Mouse (Mus musculus): Measurements from ENCODE around the gene Ciita. TPM values are rescaled to one million over a fixed set of nuclear protein-coding genes. Genes with fewer than 3 reads are reported as not detected.
A peak's percentile ranks its signal among the peaks of the same experiment; 100 is the strongest.

The Ciita gene
- total RNA-seq, 1 experiment = 0.22 TPM

DNA sequence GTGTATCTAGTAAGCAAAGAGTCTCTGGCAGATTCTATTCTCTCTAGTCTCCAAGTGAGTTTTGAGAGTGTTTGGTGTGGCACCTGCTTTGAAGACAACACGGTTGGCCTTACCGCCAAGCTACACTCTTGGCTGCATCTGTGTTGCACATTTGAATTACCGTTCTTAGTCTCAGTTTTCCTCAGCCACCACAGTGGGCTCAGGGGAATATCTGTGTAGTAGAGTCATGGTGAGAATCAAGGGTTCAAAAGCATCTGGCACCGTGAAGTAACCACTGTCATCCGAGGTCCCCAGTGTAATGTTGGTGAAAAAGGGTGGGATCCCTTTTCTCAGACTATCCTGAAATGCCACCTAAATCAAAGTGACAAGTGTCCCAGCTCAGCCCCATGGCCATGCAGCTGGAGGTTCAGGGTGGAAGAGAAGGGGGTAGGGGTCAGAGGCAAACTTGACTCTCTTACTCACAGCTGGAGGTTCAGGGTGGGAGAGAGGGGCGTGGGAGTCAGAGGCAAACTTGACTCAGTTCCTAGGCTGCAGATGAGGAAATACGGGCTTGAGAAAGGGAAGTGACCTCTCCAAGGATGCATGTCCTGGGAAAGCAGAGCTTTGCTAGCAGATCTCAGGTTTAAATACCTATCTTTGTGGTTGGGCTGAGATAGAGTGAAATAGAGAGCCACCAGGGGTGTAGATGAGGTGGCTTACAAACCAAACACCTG lies 9.1 kb downstream of the Ciita start:
- H3K4me3 ChIP-seq (ENCODE audit: insufficient read depth in 1 of 2, low read depth in 1 of 2, low read length in 2 of 2, poor library complexity in 1 of 2, severe bottlenecking in 1 of 2) = no peak overlapping the region
- in situ Hi-C loops (cut with MboI; ENCODE audit: low sequenced_read_pairs in 2 of 2, unreplicated experiment in 2 of 2) = no loop called here
- H3K36me3 ChIP-seq (ENCODE audit: control insufficient read depth, insufficient read depth, low read length, poor library complexity, severe bottlenecking) = no peaks in the 10 kb centered on the region
- TF ChIP-seq MAFK (IDR thresholded peaks at IDR 0.05; ENCODE audit: insufficient read depth, low read depth, low read length) (no peak), ZC3H11A (IDR thresholded peaks at IDR 0.05; ENCODE audit: borderline replicate concordance, low read depth, low read length) (no peak), HCFC1 (IDR thresholded peaks at IDR 0.05; ENCODE audit: borderline replicate concordance, insufficient read depth, low read length) (no peak), CHD2 (IDR thresholded peaks at IDR 0.05; ENCODE audit: low read depth, low read length) (no peak), ZNF384 (IDR thresholded peaks at IDR 0.05; ENCODE audit: low read depth, low read length) (no peak)
- no peak overlapping the region for H3K27ac ChIP-seq (ENCODE audit: insufficient read depth, low read depth, low read length, poor library complexity, severe bottlenecking)
- H3K4me1 ChIP-seq (ENCODE audit: control insufficient read depth in 2 of 2, insufficient read depth in 2 of 2, low read length in 2 of 2, poor library complexity in 1 of 2) = peaks cover 0 to 3% of the 10 kb centered on the region in 2 experiments; a peak in 1 of 4 replicates
- DNase-seq (ENCODE audit: low read depth, low spot score) = no peak
- no peak overlapping the region for H3K9ac ChIP-seq (ENCODE audit: insufficient read depth, low read depth, low read length, poor library complexity, severe bottlenecking)
- H3K9me3 ChIP-seq (ENCODE audit: control insufficient read depth, insufficient read depth, low read depth, low read length) = no peaks in the 10 kb centered on the region

DNA sequence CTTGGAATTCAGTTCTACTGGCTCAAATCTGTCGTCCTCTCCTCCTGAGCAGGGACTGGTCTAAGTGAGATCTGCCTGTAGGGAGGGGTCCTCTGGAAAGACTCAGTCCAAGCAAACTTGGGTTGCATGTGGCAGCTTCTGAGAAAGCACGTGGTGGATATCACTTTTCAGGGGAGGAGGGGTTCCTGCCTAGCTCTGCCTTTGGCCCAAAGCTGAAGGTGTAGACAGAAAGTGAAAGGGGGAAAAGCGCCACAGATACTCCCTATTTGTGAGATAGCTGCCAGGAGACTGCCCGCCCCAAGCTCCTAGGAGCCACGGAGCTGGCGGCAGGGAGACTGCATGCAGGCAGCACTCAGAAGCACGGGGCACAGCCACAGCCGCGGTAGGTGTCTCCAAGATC lies 9.6 kb downstream of the Ciita start:
- TF ChIP-seq CHD2 (IDR thresholded peaks at IDR 0.05; ENCODE audit: low read depth, low read length) (no peak), ZNF384 (IDR thresholded peaks at IDR 0.05; ENCODE audit: low read depth, low read length) (no peak), HCFC1 (IDR thresholded peaks at IDR 0.05; ENCODE audit: borderline replicate concordance, insufficient read depth, low read length) (no peak), ZC3H11A (IDR thresholded peaks at IDR 0.05; ENCODE audit: borderline replicate concordance, low read depth, low read length) (no peak), MAFK (IDR thresholded peaks at IDR 0.05; ENCODE audit: insufficient read depth, low read depth, low read length) (no peak)
- in situ Hi-C loops (cut with MboI; ENCODE audit: low sequenced_read_pairs in 2 of 2, unreplicated experiment in 2 of 2) = no loop called here
- Histone ChIP-seq H3K36me3 (ENCODE audit: control insufficient read depth, insufficient read depth, low read length, poor library complexity, severe bottlenecking) (no peaks in the 10 kb centered on the region), H3K9ac (ENCODE audit: insufficient read depth, low read depth, low read length, poor library complexity, severe bottlenecking) (peak overlapping the region; percentile 47), H3K27ac (ENCODE audit: insufficient read depth, low read depth, low read length, poor library complexity, severe bottlenecking) (no peak overlapping the region), H3K4me1 (ENCODE audit: control insufficient read depth in 2 of 2, insufficient read depth in 2 of 2, low read length in 2 of 2, poor library complexity in 1 of 2) (peaks cover 0 to 3% of the 10 kb centered on the region in 2 experiments; a peak in 1 of 4 replicates), H3K9me3 (ENCODE audit: control insufficient read depth, insufficient read depth, low read depth, low read length) (no peaks in the 10 kb centered on the region), H3K4me3 (ENCODE audit: insufficient read depth in 1 of 2, low read depth in 1 of 2, low read length in 2 of 2, poor library complexity in 1 of 2, severe bottlenecking in 1 of 2) (peak overlapping the region; percentile 49 to 52; a peak in 3 of 4 replicates)
- no peak for DNase-seq (ENCODE audit: low read depth, low spot score)

DNA sequence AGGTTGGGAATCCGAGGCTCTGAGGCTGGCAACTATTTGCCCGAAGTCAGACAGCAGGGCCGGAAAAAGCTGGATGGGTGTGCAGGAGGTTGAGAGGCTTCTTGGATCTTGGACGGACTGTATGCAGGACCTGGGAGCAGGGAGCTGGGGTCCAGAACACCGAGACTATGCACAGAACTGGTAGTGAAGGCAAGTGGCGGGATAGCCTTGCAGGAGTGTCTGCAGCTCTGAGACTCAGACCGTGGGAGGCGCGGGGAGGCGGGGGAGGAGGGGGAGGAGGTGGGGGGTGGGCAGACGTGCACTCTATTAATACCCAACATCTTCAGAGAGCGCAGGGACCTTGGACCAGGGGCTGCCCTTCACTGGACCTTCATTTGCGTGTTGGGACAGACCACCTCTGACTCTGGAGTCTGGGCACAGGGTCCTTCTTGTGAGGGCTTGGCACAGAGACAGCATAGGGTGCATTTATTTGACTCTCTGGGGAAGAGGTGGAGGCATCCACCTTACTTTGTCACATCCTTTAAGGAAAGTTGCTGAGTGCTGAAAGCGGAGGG lies 10.1 kb downstream of the Ciita start:
- Histone ChIP-seq H3K4me1 (ENCODE audit: control insufficient read depth in 2 of 2, insufficient read depth in 2 of 2, low read length in 2 of 2, poor library complexity in 1 of 2) (peaks cover 0 to 3% of the 10 kb centered on the region in 2 experiments; a peak in 1 of 4 replicates), H3K36me3 (ENCODE audit: control insufficient read depth, insufficient read depth, low read length, poor library complexity, severe bottlenecking) (no peaks in the 10 kb centered on the region), H3K9ac (ENCODE audit: insufficient read depth, low read depth, low read length, poor library complexity, severe bottlenecking) (peak overlapping the region; percentile 47), H3K9me3 (ENCODE audit: control insufficient read depth, insufficient read depth, low read depth, low read length) (no peaks in the 10 kb centered on the region), H3K4me3 (ENCODE audit: insufficient read depth in 1 of 2, low read depth in 1 of 2, low read length in 2 of 2, poor library complexity in 1 of 2, severe bottlenecking in 1 of 2) (peak overlapping the region; percentile 49 to 52; a peak in 3 of 4 replicates), H3K27ac (ENCODE audit: insufficient read depth, low read depth, low read length, poor library complexity, severe bottlenecking) (no peak overlapping the region)
- no peak for DNase-seq (ENCODE audit: low read depth, low spot score)
- TF ChIP-seq ZNF384 (IDR thresholded peaks at IDR 0.05; ENCODE audit: low read depth, low read length) (no peak), MAFK (IDR thresholded peaks at IDR 0.05; ENCODE audit: insufficient read depth, low read depth, low read length) (no peak), ZC3H11A (IDR thresholded peaks at IDR 0.05; ENCODE audit: borderline replicate concordance, low read depth, low read length) (no peak), CHD2 (IDR thresholded peaks at IDR 0.05; ENCODE audit: low read depth, low read length) (no peak), HCFC1 (IDR thresholded peaks at IDR 0.05; ENCODE audit: borderline replicate concordance, insufficient read depth, low read length) (no peak)
- in situ Hi-C loops (cut with MboI; ENCODE audit: low sequenced_read_pairs in 2 of 2, unreplicated experiment in 2 of 2) = no loop called here

- no peak for DNase-seq (ENCODE audit: low read depth, low spot score)
- TF ChIP-seq MAFK (IDR thresholded peaks at IDR 0.05; ENCODE audit: insufficient read depth, low read depth, low read length) (no peak), ZC3H11A (IDR thresholded peaks at IDR 0.05; ENCODE audit: borderline replicate concordance, low read depth, low read length) (no peak), CHD2 (IDR thresholded peaks at IDR 0.05; ENCODE audit: low read depth, low read length) (no peak), HCFC1 (IDR thresholded peaks at IDR 0.05; ENCODE audit: borderline replicate concordance, insufficient read depth, low read length) (no peak), ZNF384 (IDR thresholded peaks at IDR 0.05; ENCODE audit: low read depth, low read length) (no peak)
- Histone ChIP-seq H3K9ac (ENCODE audit: insufficient read depth, low read depth, low read length, poor library complexity, severe bottlenecking) (no peak overlapping the region), H3K27ac (ENCODE audit: insufficient read depth, low read depth, low read length, poor library complexity, severe bottlenecking) (no peak overlapping the region), H3K4me3 (ENCODE audit: insufficient read depth in 1 of 2, low read depth in 1 of 2, low read length in 2 of 2, poor library complexity in 1 of 2, severe bottlenecking in 1 of 2) (no peak overlapping the region), H3K36me3 (ENCODE audit: control insufficient read depth, insufficient read depth, low read length, poor library complexity, severe bottlenecking) (no peaks in the 10 kb centered on the region), H3K9me3 (ENCODE audit: control insufficient read depth, insufficient read depth, low read depth, low read length) (no peaks in the 10 kb centered on the region), H3K4me1 (ENCODE audit: control insufficient read depth in 2 of 2, insufficient read depth in 2 of 2, low read length in 2 of 2, poor library complexity in 1 of 2) (peaks cover 0 to 3% of the 10 kb centered on the region in 2 experiments; a peak in 1 of 4 replicates)
- in situ Hi-C loops (cut with MboI; ENCODE audit: low sequenced_read_pairs in 2 of 2, unreplicated experiment in 2 of 2) = no loop called here
Measured at GRCm38 (mm10) chr16:10490503-10491150, 10.8 kb downstream of the Ciita start.
